Mouse (Mus musculus): ENCODE measurements around the gene S100a7a. TPM values are rescaled to one million over a fixed set of nuclear protein-coding genes. Genes with fewer than 3 reads are reported as not detected.

Gene S100a7a
- polyA plus RNA-seq (2017; shearing (Covaris generic)) = not detected

DNA sequence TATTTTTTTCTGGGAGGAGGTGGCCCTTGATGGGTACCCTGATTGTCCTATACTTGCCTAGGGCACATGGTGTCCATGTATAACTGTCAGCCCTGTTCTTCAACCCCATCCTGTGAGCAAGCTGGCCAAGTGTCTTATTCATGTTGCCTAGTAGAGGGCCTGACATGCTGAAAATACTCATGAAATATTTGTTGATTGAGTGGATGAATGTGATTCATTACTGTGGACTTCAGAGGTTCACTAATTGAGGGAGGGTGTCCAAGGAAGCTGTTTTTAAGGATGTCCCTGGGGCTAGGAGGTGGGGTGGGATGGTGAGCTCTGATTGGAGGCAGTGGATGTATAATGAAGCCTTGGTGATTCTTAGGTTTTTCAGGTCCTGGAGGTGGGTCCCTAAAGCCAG, at the start of gene S100a7a:
S100a7a (plus strand) TSS at position 301 of the 400 bp plus-strand sequence.

GRCm38 (mm10) chr3:90608223-90608622, 45.6 kb upstream of the S100a7a start, which contains the start of gene S100a5:
Gene S100a5 (plus strand): TSS chr3:90608523.

GRCm38 (mm10) chr3:90612728-90613291, 41.0 kb upstream of the S100a7a start, which contains the start of gene S100a6:
Gene S100a6 (plus strand): TSS chr3:90612882.

GRCm38 (mm10) chr3:90668846-90669245, 15.0 kb downstream of the S100a7a start, which contains the start of gene S100a8:
Gene S100a8 (plus strand): TSS chr3:90668978.

DNA sequence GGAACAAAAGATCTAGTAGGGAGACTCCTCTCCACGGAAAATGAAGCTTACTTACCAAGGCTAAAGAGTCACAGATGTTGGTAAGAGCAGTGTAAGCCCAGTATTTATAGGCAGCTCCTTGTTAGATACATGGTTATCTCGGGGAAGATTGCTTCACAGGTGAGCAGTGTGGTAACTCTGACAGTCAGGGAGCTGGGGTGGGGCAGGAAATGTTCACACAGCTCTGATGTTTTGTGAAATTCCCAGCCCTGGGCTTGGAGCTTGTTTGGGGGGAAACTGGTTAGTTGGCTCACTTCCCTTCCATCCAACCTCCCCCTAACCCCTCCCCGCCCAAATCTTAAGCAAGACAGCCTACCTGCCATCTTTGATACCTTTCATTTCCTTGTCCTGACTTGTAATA, 41.8 kb downstream of the S100a7a start, which contains the start of gene S100a9:
S100a9 (minus strand) TSS at position 109 of the 400 bp plus-strand sequence.

Other genes with a start within 250 kb of the S100a7a start
- 10 to 100 TPM; 18.3 to 32.8 TPM for gene Ints3, start 220.4 kb upstream of the S100a7a start, polyA plus RNA-seq (2017; shearing (Covaris generic))
- gene Npr1, start 188.2 kb upstream of the S100a7a start, polyA plus RNA-seq (2017; shearing (Covaris generic)) = under 1 TPM in 1 of 2 experiments, not detected in 1; 0.43 TPM
- gene Ilf2, start 177.9 kb upstream of the S100a7a start, polyA plus RNA-seq (2017; shearing (Covaris generic)) = 10 to 100 TPM; 74.7 to 96.6 TPM
- gene Snapin, start 163.0 kb upstream of the S100a7a start, polyA plus RNA-seq (2017; shearing (Covaris generic)) = 10 to 100 TPM; 96.3 to 96.9 TPM
- 100 to 1,000 TPM; 147 to 160 TPM for gene Chtop, start 144.5 kb upstream of the S100a7a start, polyA plus RNA-seq (2017; shearing (Covaris generic))
- 1 to 10 TPM; 4.4 to 6.8 TPM for gene S100a1, start 139.6 kb upstream of the S100a7a start, polyA plus RNA-seq (2017; shearing (Covaris generic))
- gene S100a13, start 139.6 kb upstream of the S100a7a start, polyA plus RNA-seq (2017; shearing (Covaris generic)) = 100 to 1,000 TPM; 192 to 245 TPM
- under 1 TPM in 1 of 2 experiments, not detected in 1; 0.68 TPM for gene S100a14, start 127.2 kb upstream of the S100a7a start, polyA plus RNA-seq (2017; shearing (Covaris generic))
- not detected for gene S100a16, start 116.8 kb upstream of the S100a7a start, polyA plus RNA-seq (2017; shearing (Covaris generic))
- 1 to 10 TPM; 2.0 to 2.8 TPM for gene S100a3, start 93.4 kb upstream of the S100a7a start, polyA plus RNA-seq (2017; shearing (Covaris generic))
- gene S100a2, start 63.8 kb upstream of the S100a7a start, polyA plus RNA-seq (2017; shearing (Covaris generic)) = 1 to 10 TPM in 1 of 2 experiments, under 1 TPM in 1; 0.63 to 1.9 TPM
- not detected for gene Gm42674, start 52.1 kb upstream of the S100a7a start, polyA plus RNA-seq (2017; shearing (Covaris generic))
- 100 to 1,000 TPM in 1 of 2 experiments, 10 to 100 TPM in 1; 94.8 to 925 TPM for gene S100a4, start 50.2 kb upstream of the S100a7a start, polyA plus RNA-seq (2017; shearing (Covaris generic))
- gene S100a5, start 45.5 kb upstream of the S100a7a start, polyA plus RNA-seq (2017; shearing (Covaris generic)) = not detected
- 1,000 to 10,000 TPM in 1 of 2 experiments, 100 to 1,000 TPM in 1; 298 to 1,210 TPM for gene S100a6, start 41.1 kb upstream of the S100a7a start, polyA plus RNA-seq (2017; shearing (Covaris generic))
- gene S100a8, start 15.0 kb downstream of the S100a7a start, polyA plus RNA-seq (2017; shearing (Covaris generic)) = under 1 TPM in 1 of 2 experiments, not detected in 1; 0.88 TPM
- under 1 TPM in 1 of 2 experiments, not detected in 1; 0.33 TPM for gene S100a9, start 41.7 kb downstream of the S100a7a start, polyA plus RNA-seq (2017; shearing (Covaris generic))
- gene Pglyrp4, start 72.9 kb downstream of the S100a7a start, polyA plus RNA-seq (2017; shearing (Covaris generic)) = not detected
- gene Gm5849, start 123.9 kb downstream of the S100a7a start, polyA plus RNA-seq (2017; shearing (Covaris generic)) = not detected

All from activated CD4-positive, CD25-positive, alpha-beta regulatory T cell (primary cell).